Mouse (Mus musculus): ENCODE data around the gene Gm21170. TPM values are rescaled to one million over a fixed set of nuclear protein-coding genes. Genes with fewer than 3 reads are reported as not detected.
"Not testable (repeated sequence)": the region's sequence is repeated elsewhere in the genome, so short reads cannot be mapped to it uniquely, and the experiment has no call there.

Gm21170 gene
- not detected in 2 replicates for polyA plus RNA-seq (2016; fragmentation: Nextera tagmentation; extraction: Ambion mirVana)

- not testable (repeated sequence) for H3K4me3 ChIP-seq; H3K27me3 ChIP-seq (ENCODE audit: low read depth, poor library complexity, severe bottlenecking); H3K9me3 ChIP-seq (replicated peaks); H3K4me1 ChIP-seq; DNase-seq (ENCODE audit: low spot score); H3K36me3 ChIP-seq; H3K27ac ChIP-seq
- WGBS, result no CpG with 5 or more reads among the region's 2 CpGs
Observed at GRCm38 (mm10) chrY:47690998-47691397, at the start of gene Gm21170. Gene Gm21170, minus strand, starts transcription at chrY:47691098.

Other genes with a start within 250 kb of the Gm21170 start
- gene Gm21256, start 240.1 kb downstream of the Gm21170 start, polyA plus RNA-seq (2016; fragmentation: Nextera tagmentation; extraction: Ambion mirVana), result not detected in 2 replicates